Mouse (Mus musculus) cerebellum, postnatal 36 days (tissue): ENCODE data around the gene Gng4.
A peak's percentile ranks its signal among the peaks of the same experiment; 100 is the strongest.
"Not testable (repeated sequence)": the region's sequence is repeated elsewhere in the genome, so short reads cannot be mapped to it uniquely, and the experiment has no call there.

ENCODE experiments used
- DNase-seq, 2 experiments: peaks; one replicate each; pipeline ENCODE4 v3.0.0; 2021 to 2022; ENCODE audit warnings: mixed read lengths in 2 of 2

Gene Gng4

GRCm38 (mm10) chr13:13783894-13784419 lies at the start of gene Gng4:
TSS of gene Gng4 (plus strand) at chr13:13784059.
- peak; percentile 14 to 33 for DNase-seq

GRCm38 (mm10) chr13:13739232-13739631 lies 44.6 kb upstream of the Gng4 start:
- DNase-seq: no peak

GRCm38 (mm10) chr13:13745911-13746310 lies 37.9 kb upstream of the Gng4 start:
- DNase-seq: no peak

GRCm38 (mm10) chr13:13775778-13776494 lies 7.9 kb upstream of the Gng4 start:
- DNase-seq: no peak

GRCm38 (mm10) chr13:13777052-13777451 lies 6.8 kb upstream of the Gng4 start:
- no peak for DNase-seq

- DNase-seq: no peak
Observed at GRCm38 (mm10) chr13:13777696-13778095, 6.2 kb upstream of the Gng4 start.

- DNase-seq: no peak
Observed at GRCm38 (mm10) chr13:13778837-13779458, 4.9 kb upstream of the Gng4 start.

- no peak for DNase-seq
Observed at GRCm38 (mm10) chr13:13780271-13780670, 3.6 kb upstream of the Gng4 start.

- DNase-seq: no peak
Observed at GRCm38 (mm10) chr13:13781026-13781425, 2.8 kb upstream of the Gng4 start.

- no peak for DNase-seq
Observed at GRCm38 (mm10) chr13:13783296-13783695, 563 bp upstream of the Gng4 start.

- DNase-seq: no peak
Observed at GRCm38 (mm10) chr13:13784420-13784936, 619 bp downstream of the Gng4 start.

GRCm38 (mm10) chr13:13784981-13785783 lies 1.3 kb downstream of the Gng4 start:
- DNase-seq: no peak

GRCm38 (mm10) chr13:13786971-13787370 lies 3.1 kb downstream of the Gng4 start:
- DNase-seq: no peak

GRCm38 (mm10) chr13:13788070-13788469 lies 4.2 kb downstream of the Gng4 start:
- no peak for DNase-seq

GRCm38 (mm10) chr13:13791981-13792380 lies 8.1 kb downstream of the Gng4 start:
- no peak for DNase-seq

GRCm38 (mm10) chr13:13795166-13795832 lies 11.4 kb downstream of the Gng4 start:
- DNase-seq: no peak

- DNase-seq: no peak
Observed at GRCm38 (mm10) chr13:13796082-13796481, 12.2 kb downstream of the Gng4 start.

- not testable (repeated sequence) for DNase-seq
Observed at GRCm38 (mm10) chr13:13797816-13798215, 14.0 kb downstream of the Gng4 start.

- no peak for DNase-seq
Observed at GRCm38 (mm10) chr13:13798775-13799174, 14.9 kb downstream of the Gng4 start.

GRCm38 (mm10) chr13:13808337-13809132 lies 24.7 kb downstream of the Gng4 start:
- DNase-seq: no peak

GRCm38 (mm10) chr13:13810885-13811284 lies 27.0 kb downstream of the Gng4 start:
- no peak for DNase-seq

- no peak for DNase-seq
Observed at GRCm38 (mm10) chr13:13818696-13819095, 34.8 kb downstream of the Gng4 start.
